Mouse (Mus musculus): ENCODE data around the gene Gli2.

The Gli2 gene

GRCm38 (mm10) chr1:118901868-118902586 is 151.4 kb downstream of the Gli2 start:
- no peak for DNase-seq (ENCODE audit: low read depth)

- no peak for DNase-seq (ENCODE audit: low read depth)
These were observed 155.1 kb downstream of the Gli2 start for GRCm38 (mm10) chr1:118898351-118898750.

GRCm38 (mm10) chr1:118895026-118895762 is 158.2 kb downstream of the Gli2 start:
- no peak for DNase-seq (ENCODE audit: low read depth)

- no peak for DNase-seq (ENCODE audit: low read depth)
These were observed 162.0 kb downstream of the Gli2 start for GRCm38 (mm10) chr1:118891395-118891794.

- no peak for DNase-seq (ENCODE audit: low read depth)
These were observed 163.1 kb downstream of the Gli2 start for GRCm38 (mm10) chr1:118890125-118890875.

GRCm38 (mm10) chr1:118880781-118881247 is 172.6 kb downstream of the Gli2 start:
- no peak for DNase-seq (ENCODE audit: low read depth)

GRCm38 (mm10) chr1:118878291-118878690 is 175.1 kb downstream of the Gli2 start:
- no peak for DNase-seq (ENCODE audit: low read depth)

GRCm38 (mm10) chr1:118875227-118875626 is 178.2 kb downstream of the Gli2 start:
- DNase-seq (ENCODE audit: low read depth): no peak

GRCm38 (mm10) chr1:118873559-118873958 is 179.9 kb downstream of the Gli2 start:
- DNase-seq (ENCODE audit: low read depth): no peak

GRCm38 (mm10) chr1:118864735-118865134 is 188.7 kb downstream of the Gli2 start:
- no peak for DNase-seq (ENCODE audit: low read depth)

- no peak for DNase-seq (ENCODE audit: low read depth)
These were observed 189.4 kb downstream of the Gli2 start for GRCm38 (mm10) chr1:118864031-118864430.

GRCm38 (mm10) chr1:118858101-118858500 is 195.3 kb downstream of the Gli2 start:
- DNase-seq (ENCODE audit: low read depth): no peak

GRCm38 (mm10) chr1:118830658-118831057 is 222.8 kb downstream of the Gli2 start:
- no peak for DNase-seq (ENCODE audit: low read depth)

GRCm38 (mm10) chr1:118826614-118827013 is 226.8 kb downstream of the Gli2 start:
- DNase-seq (ENCODE audit: low read depth): no peak

- no peak for DNase-seq (ENCODE audit: low read depth)
These were observed 227.8 kb downstream of the Gli2 start for GRCm38 (mm10) chr1:118825467-118826219.

GRCm38 (mm10) chr1:118825035-118825434 is 228.4 kb downstream of the Gli2 start:
- no peak for DNase-seq (ENCODE audit: low read depth)

GRCm38 (mm10) chr1:118822258-118822657 is 231.2 kb downstream of the Gli2 start:
- peak; percentile 3 for DNase-seq (ENCODE audit: low read depth)

GRCm38 (mm10) chr1:118815015-118815414 is 238.4 kb downstream of the Gli2 start:
- peak; percentile 42 for DNase-seq (ENCODE audit: low read depth)

GRCm38 (mm10) chr1:118810336-118810735 is 243.1 kb downstream of the Gli2 start:
- no peak for DNase-seq (ENCODE audit: low read depth)

GRCm38 (mm10) chr1:118806727-118807126 is 246.7 kb downstream of the Gli2 start:
- DNase-seq (ENCODE audit: low read depth): no peak

- no peak for DNase-seq (ENCODE audit: low read depth)
These were observed 251.3 kb downstream of the Gli2 start for GRCm38 (mm10) chr1:118802166-118802565.

Measured in 416B (cell line).